Mouse (Mus musculus) layer of hippocampus, postnatal 14 days (tissue): ENCODE data around the gene Rptor. TPM values are rescaled to one million over a fixed set of nuclear protein-coding genes. Genes with fewer than 3 reads are reported as not detected.

Experiments
- DNase-seq, 2 experiments: peaks; one replicate each; pipeline ENCODE4 v3.0.0; 2021 to 2022; ENCODE audit warnings: low spot score in 2 of 2, mixed read lengths in 1 of 2
- total RNA-seq, 2 experiments: library from RNA; stranded (reverse); gene quantifications; 2 replicates each; pipeline ENCODE4 v1.2.3; 2021

Rptor gene
- total RNA-seq, 2 experiments from 2014 or later, result 53.4 to 54.1 TPM

DNA sequence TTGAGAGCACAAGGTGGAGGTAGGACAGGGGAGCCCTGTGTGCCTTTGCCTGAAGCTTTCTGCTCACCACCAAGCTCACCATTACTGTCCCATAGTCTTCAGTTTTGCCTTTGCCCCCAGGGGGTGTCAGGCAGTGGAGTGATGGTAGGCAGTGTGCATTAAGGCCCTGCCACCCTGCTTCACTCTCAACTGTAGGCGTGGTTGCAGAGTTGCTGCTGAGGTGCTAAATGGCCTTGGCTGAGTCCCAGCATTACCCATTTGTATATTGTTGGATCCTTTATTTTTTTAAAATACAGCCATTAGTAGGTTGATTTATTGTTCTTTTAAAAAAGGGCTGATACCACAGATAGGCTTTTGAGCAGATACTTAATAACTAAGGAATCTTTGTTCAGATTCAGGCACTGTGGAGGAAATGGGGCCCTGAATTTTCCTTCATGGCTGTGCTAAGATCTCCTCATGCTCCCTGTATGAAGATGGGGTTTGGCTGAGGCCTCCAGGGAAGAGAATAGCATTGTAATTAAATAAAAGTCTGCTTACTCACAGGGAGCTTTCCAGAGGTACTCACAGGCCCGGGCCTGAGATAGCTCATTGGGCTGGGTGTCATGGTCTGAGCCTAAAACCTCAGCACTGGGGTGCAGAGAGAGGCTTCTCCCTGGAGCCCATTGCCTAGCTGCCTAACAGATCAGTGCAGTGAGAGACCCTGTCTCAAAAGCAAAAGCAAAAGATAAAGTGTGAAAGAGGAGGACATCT is 83.4 kb downstream of the Rptor start:
- no peak for DNase-seq

DNA sequence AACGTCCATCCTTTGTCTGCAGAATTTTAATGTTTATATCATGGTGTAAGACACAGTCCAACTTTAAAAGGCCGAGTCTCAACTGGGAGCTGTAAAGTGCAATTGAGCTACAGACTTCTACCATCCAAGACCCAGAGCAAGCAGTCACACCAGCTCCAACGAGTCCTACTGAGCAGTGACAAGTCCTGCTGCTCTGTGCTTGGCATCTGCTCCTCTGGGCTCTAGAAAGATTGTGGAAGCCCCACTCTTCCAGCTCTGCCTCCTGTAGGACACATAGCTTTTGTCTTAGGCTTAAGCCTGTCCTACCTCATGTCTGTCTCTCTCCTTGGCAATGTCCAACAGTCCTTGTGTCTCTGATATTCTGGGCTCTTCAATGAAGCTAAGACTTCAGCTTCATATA is 84.6 kb downstream of the Rptor start:
- DNase-seq, result no peak

DNA sequence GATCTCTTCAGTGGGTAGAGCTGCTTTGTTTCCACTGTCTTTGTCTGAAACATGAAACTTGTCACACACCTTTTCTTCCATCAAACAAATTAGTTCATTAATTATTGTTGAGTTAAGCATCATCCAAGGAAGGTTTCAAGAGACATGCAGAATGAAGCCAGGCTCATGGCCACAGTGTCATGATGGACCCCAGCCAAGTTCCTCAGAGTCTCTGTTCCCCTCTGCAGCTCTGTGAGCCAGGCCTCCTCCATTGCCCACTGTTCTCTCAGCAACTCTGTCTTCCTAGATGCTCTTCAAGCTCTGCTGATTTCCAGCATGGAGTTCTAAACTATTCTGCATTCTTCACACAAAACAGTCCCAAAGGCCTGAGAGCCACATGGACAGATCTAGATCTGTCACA is 85.3 kb downstream of the Rptor start:
- no peak for DNase-seq

DNA sequence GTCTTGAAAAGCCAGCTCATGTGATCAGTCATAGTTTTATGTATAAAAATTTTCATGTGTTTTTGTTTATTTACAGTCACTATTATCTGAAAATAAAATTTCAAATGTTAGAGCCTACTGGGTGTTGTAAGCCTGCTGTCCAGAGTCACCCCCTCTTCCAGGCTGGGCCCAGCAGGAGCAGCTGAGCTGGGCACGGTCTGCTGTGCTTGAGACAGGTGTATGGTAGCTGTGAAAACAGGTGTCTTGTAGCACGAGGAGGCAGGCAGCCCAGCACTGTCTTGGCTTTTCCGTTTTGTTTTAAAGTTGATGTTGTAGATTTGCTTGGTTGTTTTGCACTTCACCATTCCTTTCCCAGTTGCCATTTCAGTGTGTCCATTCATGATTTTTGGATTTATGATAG is 87.2 kb downstream of the Rptor start:
- no peak for DNase-seq

DNA sequence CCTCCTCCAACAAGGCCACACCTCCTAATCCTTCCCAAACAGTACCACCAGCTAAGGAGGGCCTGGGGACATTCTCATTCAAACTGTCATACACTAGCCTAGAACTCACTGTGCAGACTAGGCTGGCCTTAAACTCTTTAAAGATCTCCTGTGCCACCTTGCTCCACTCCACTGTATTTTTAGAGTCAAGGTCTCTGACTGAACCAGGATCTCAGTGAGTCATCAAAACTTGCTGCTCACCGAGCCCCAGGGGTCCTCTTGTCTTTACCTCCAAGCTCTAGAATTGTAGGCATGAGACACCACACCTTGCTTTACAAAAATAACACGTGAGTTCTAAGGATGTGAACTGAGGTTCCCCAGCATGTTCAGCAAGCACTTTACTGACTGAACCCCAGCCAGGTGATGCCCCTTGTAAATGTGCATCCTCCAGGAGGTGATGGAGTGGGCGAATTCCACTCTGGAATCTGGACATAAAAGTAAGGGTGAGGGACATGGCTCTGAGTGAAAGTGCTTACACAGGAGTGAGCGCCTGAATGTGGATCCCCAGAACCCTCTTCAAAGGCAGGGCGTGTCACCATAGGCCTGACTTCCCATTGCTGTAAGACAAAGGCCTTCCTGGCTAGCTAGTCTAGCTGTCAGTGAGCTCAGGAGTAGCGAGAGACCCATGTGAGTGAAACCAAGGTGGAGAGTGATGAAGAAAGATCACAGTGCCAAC is 89.6 kb downstream of the Rptor start:
- no peak for DNase-seq

DNA sequence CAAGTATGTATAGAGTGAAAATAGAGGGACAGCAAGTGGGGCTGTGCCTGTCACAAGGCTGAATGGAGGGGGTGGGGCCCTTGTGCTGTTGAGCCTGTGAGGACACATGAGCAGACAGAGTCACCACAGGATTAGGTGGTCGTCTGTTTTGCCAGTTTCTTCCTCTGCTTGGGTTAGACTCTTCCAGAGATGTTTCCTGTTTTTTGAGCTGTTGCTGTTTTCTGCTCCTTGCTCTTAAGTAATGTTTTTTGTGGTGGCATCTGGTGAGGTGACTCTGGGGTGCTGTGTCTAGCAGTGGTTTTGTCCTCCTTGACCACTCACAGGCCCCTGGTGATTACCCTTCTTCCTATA is 90.2 kb downstream of the Rptor start:
- DNase-seq, result no peak

DNA sequence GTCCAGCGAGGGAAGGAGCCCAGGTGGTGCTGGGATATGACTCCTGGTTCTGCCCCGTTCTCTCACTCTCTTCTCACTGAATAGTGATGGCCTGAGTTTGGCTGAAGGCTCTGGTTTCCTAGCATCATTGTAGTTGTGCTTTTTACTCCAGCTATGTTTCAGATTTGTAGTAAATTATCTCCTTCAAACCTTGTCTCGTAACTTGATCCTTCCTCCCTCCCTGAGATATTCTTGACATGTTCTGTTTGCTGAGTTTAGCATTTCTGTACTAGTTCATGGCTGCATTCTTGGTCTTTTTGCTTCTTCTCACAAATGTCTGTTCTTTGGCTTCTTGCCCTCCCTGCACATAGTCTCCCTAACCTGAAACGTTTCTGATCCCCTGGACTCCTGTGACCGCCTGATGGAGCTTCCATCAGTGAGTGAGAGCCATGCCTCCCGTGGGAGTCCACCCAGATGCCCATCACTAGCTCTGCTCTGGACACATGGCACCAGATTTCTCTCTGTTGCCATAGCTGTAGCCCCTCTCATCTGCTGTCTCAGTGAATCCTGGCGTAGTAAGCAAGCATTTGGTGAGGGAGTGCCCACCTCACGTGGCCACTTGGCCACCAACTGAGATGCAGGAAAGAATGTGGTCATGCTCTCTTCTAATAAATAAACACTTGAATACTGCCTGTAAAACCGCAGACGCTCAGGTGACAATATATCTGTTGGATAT is 91.6 kb downstream of the Rptor start:
- no peak for DNase-seq

DNA sequence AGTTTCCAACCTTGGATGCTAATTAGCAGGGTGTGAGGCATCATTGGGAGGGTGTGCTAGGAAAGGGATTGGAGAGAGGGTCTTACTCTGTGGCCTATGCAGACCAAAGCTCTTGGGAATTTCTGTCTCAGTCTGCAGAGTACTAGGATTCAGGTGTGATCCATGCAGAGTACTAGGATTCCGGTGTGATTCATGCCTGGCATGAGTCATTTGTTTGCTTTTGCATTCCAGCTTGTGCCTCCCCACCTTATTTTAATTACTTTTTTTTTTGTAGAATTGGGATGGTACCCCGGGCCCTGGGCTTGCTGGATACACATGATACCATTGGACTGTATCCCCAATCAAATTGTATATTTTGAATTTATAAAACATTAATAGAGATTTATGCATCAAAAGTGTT is 93.7 kb downstream of the Rptor start:
- no peak for DNase-seq

DNA sequence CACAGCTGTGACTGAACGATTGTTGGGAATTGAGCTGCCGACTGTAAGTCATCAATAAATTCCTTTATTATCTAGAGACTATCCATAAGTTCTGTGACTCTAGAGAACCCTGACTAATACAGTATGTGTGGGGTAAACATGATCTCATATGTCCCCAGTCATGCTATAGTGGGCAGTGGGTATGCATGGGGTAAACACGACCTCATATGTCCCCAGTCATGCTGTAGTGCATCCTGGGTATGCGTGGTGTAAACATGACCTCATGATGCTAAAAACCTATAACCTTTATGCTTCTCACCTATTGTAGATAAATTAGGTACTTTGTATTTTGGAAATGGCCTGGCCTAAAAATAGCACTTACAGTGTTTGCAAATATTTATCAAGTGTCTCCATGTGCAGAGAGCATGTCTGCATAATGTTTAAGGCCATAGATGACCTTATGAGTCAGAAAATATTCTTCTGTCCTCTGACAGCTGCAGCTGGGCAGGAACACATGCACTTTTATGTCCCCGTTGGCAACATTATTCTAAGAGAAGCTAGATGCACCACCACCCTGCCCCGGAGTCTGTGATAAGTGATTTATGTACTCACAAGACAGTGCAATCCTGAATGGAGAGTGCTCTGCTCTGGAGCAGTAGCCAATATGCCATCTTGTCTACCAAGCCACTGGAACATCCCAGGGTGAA is 102.8 kb downstream of the Rptor start:
- DNase-seq, result no peak

DNA sequence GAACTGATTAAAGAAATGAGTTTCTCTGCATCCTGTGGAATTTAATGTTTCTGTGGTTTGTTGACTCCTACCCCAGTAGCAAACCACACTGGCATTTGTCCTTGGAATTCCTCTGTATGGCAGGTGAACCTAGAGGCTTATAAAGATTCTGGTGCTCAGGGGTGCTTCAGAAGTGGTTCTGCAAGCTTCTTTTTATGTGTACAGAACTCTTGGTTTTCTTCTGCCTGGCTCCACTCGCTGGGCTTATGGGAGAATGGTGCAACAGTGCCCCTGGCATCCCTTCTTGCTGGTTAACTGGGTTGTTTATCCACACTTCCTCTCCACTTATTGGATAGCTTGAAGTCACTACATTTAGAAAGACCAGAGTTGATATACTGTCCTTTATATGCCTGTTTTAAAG is 104.6 kb downstream of the Rptor start:
- DNase-seq, result no peak

DNA sequence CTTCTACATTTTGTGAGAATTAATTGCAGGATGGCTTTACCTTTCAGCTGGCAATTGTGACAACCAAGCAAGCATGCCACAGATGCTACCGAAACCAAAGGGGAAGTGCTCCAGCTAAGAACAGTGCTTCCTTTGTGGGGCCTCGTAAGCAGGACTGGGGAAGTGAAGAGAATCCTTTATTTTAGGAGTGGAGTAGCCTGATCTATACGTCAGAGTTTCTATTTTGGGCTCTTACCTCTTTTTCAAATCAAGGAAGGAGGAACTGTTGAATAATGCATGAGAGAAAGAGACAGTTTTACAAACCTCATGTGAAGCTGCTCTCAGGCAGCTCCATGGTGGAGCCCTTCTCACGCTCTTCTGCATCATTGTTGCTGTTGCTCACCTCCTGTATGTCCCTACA is 106.5 kb downstream of the Rptor start:
- no peak for DNase-seq

DNA sequence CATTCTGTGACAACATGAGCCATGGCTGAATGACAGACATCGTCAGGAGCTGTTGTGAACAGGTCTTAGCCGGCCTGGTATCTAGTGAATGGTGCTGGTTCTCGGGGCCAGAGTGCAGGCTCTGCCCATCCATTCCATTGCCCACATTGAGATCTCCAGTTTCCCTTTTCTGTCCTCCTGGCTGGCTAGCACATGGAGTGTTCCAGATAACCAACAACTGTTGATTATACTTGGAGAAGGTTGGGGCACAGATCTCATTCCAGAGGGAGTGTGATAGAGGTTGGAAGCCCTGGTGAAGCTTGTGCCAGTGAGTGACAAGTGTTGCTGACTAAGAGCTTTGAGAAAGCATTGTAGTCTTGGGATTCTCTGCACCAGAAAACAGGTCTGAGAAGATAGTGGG is 107.6 kb downstream of the Rptor start:
- DNase-seq, result no peak

DNA sequence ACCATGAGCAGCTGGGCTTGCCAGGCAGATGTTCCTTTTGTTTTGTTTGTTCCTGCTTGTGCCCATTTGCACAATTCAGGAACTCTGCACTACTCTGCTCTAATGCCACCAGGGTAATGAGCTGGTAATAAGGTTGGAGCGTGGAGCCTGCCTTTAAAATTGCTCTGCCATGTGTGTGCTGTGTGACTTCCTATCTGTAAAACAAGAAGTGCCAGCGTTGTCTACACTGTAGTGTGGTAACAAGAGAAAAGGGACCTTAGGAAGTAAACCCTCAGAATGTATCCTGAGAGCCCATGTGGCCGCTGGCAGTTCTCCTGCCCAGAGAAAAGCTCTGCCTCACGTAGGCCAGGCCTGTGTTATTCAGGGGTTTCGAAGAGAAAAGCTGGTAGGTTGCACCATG is 108.1 kb downstream of the Rptor start:
- no peak for DNase-seq

DNA sequence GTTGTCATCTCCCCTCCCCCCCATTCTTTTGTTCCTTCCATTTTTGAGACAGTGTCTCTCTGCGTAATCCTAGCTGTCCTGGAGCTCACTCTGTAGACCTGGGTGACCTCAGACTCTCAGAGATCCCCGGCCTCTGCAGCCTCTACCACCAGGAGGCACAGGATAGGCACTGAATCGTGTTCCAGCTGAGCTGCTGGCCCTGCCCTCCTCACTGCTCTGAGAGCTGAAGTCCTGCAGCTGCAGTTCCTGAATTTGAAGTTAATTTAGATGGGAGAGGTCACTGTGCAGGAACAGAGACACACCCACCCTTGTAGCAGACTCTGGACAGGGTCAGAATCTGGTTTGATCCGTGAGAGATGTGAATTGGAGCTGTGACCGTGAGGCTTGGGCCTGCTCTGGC is 112.7 kb downstream of the Rptor start:
- DNase-seq, result no peak

DNA sequence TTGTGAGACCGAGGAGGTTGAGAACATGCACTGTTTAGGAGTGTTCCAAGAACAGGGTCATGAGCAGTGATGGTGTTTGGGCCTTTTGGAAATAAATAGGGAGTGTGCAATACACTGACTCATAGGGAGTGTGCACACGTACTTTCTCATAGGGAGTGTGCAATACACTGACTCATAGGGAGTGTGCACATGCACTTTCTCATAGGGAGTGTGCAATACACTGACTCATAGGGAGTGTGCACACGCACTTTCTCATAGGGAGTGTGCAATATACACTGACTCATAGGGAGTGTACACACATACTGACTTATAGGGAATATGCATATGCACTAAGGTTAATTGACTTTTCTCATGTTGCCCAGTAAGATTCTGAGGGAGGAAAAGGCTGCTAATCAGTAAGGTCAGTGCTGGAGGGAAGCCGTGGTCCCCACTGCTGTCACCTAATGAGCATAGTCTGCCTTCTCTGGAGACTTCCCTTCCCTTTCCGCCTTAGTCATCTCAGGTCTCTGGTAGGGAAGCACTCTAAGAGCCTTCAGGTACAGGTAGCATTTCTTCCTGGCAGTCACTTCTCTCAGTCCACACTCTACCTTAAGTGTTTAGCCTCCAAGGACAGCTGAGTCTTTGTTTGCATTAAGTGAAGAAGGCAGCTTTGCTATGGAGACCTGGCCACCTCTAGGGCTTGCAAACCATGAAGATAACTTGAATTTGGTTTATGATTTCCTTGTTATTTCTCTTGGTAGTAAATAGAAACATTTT is 113.3 kb downstream of the Rptor start:
- DNase-seq, result no peak

DNA sequence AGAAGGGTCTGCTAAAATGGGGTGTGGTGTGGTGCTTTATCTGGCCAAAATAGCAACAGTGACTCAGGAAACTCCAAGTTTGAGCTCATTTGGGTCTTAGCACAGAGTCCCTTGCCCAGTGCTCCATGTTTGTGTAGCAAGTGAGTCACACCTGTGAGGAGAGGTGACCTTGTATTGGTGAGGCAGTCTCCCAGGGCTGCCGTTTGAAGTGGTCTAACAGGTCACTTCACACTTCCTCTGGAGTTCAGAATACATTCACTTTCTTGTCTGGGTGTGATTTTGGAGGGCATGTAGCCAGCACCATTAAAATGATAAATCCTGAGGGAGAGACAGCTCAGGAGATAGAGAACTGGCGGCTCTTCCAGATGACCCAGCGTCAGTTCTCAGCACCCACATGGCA is 115.4 kb downstream of the Rptor start:
- DNase-seq, result no peak

DNA sequence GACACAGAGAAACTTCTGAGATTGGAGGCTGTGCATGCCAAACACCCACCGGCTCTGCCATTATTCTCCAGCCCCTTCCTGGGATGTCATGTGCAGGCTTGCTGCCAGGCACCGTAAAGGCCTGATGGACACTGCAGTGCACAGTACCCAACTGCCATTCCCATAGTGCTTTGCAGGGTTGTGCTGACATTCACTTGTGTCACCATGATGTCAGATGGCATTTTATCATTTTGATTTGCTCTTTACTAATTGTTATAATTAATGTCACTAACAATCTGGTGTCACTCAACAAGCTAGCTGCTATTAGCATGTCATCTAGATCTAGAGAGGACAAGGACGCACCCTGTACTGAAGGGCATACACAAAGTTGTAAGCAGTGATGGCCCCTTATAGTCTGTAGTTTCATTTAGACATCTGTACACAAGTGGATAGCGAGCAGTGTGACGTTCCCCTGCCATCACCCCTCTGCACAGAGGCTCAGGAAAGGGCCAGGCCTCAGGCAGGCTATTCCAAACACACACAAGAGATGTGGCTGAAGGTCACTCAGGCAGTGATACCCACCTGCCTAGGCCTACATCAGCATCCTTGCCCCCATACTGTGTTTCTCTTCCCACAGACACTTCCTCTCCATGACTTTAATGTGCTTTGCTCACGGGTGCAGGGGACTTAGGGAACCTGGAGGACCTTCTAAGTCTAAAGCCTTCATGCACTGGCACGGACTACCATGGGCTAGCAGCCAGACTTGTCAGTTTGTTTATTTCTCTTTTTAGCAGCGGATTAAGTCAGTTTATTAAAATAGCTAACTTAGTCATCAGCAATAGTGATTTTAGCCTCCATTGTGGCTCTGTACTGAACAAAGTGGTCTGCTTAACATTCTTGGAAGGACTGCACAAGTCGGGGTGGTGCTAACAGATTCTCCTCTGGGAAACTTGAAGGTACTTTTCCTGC is 117.7 kb downstream of the Rptor start:
- DNase-seq, result no peak

DNA sequence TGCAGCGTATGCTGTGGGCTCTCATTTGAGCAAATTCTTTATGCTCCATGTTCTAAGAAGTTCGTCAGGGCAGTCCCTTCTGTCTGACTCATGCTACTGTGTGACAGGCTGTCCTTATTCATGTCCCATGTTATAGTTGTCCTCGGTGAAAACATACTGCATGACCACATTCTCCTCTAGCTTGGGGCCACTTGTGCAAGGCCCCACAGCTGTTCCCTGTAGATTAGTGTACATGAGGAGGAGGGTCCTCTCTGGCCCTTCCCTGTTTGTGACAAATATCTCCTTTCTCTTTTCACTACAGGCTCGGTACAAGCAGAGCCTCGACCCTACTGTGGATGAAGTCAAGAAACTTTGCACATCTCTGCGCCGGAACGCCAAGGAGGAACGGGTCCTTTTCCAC is 122.0 kb downstream of the Rptor start:
- no peak for DNase-seq

DNA sequence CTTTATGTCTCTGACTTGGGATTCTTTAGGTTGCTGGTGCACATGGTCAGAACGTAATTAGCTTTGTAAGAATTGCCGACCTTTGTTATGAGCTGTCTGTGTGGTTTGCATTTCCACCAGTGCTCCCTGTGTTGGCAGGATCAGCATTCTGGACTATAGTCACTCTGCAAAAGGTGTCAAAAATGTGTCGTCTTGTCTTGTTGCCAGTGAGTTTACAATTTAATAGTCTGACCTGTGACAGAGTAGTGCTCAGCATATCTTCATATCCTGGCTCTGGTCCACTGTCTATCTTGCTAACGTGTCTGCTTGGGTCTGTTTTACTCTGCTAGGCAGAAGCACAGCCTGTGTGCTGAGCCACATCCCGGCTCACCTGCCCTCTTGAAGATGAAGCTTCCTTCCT is 128.7 kb downstream of the Rptor start:
- no peak for DNase-seq

DNA sequence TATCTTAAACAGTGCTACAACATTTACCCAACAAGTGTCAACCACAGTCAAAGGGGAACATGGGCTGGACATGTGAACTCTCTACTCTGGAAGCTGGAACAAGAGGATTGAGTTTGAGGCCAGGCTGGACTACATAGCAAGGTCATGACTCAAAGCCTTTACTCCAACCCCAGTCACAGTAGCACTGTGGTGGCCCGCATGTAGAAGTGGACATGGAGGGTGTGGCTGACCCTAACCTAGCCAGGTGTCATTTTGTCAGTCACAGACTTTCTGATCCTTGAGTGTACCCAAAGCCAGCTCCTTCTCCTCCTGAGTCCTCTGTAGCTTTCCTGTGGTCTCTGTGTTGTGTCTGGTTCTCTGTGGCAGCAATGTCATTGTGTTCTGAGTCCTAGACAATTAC is 129.7 kb downstream of the Rptor start:
- DNase-seq, result no peak
